Mouse (Mus musculus): ENCODE results near the gene Borcs5. TPM values are rescaled to one million over a fixed set of nuclear protein-coding genes. Genes with fewer than 3 reads are reported as not detected.

Gene Borcs5
- polyA plus RNA-seq (2012; rRNA removed) = 10.6 and 12.6 TPM in 2 replicates

GRCm38 (mm10) chr6:134639210-134639609, at the start of gene Borcs5:
Gene Borcs5, plus strand, starts transcription at chr6:134639510.

DNA sequence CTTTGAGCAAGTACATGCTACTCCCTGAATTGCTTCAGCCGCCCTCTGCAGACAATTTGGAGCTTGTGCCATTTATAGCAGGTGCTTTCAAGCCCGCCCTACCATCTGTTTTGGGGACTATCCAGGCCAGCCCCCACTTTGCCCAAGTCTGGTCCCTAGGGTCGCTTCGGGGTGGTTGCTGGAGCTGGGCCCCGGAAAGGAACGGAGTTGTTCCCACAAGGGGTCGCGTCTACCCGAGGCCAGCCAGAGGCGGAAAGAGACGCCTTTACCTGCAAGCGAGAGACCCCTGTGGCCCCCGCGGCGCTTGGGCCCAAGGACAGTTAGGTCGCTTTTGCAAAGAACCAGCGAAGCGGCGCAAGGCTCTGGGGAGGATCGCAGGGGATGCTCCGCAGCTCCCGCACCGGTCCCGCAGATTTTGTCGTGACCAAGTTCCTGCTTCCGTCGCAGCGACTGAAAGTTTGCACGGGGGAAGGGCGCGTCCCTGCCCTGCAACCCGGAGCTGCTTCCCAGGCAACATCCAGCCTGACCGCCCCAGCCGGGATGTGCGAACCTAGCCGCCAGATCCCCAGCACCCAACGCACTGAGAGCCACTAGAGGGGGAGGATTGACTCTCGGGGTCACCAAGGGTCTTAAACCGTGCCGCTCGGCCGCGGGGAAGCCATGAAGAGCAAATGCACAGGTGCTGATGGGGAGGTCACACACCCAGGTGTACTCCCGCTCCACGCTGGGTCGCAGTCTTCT, 7.2 kb upstream of the Borcs5 start, which contains the start of gene Mansc1:
Mansc1 (minus strand) TSS at position 542 of the 741 bp plus-strand sequence.

Other genes starting within 250 kb of the Borcs5 start
- 0.02 and 0.09 TPM in 2 replicates for gene Bcl2l14, start 243.2 kb upstream of the Borcs5 start, polyA plus RNA-seq (2012; rRNA removed)
- gene Lrp6, start 72.5 kb upstream of the Borcs5 start, polyA plus RNA-seq (2012; rRNA removed) = 30.6 and 40.2 TPM in 2 replicates
- gene Mansc1, start 7.0 kb upstream of the Borcs5 start, polyA plus RNA-seq (2012; rRNA removed) = 0.55 and 1.0 TPM in 2 replicates
- gene Dusp16, start 153.1 kb downstream of the Borcs5 start, polyA plus RNA-seq (2012; rRNA removed) = 15.9 and 18.9 TPM in 2 replicates
- gene Crebl2, start 190.6 kb downstream of the Borcs5 start, polyA plus RNA-seq (2012; rRNA removed) = 4.7 TPM in 2 replicates

Measured in central nervous system, embryonic 11.5 days (tissue).